Mouse (Mus musculus) ES-Bruce4 (cell line): Measurements from ENCODE around the gene Nr6a1.

Experiments
- CTCF ChIP-seq: IDR thresholded peaks from one replicate; pipeline ENCODE4 v1.8.1; 2011; ENCODE audit warnings: low read depth, low read length
- EP300 ChIP-seq: IDR thresholded peaks from 2 replicates; pipeline ENCODE4 v1.6.1; 2011; ENCODE audit warnings: low read depth, low read length; ENCODE audit not compliant: insufficient read depth
- POLR2A ChIP-seq: IDR thresholded peaks from one replicate; pipeline ENCODE4 v1.8.1; 2011; ENCODE audit warnings: low read length; ENCODE audit not compliant: insufficient read depth

- TF ChIP-seq EP300 (no peak), CTCF (no peak), POLR2A (no peak)
Observed at GRCm38 (mm10) chr2:38904290-38904689, 23.2 kb downstream of the Nr6a1 start.
